Mouse (Mus musculus) NIH3T3 (cell line): ENCODE measurements at regions not wholly inside any gene's neighbourhood (a gene's known extent, or its start where the extent isn't known, plus 50 kb on each side); places are given as distances from the start of the nearest gene placed in this dataset.
A peak's percentile ranks its signal among the peaks of the same experiment; 100 is the strongest.

ENCODE experiments used
- DNase-seq: peaks from one replicate; pipeline ENCODE4 v3.0.0-alpha.2; 2012; ENCODE audit warnings: low read depth

- DNase-seq: peak; percentile 73
Measured at GRCm38 (mm10) chr10:67607297-67608032, 58.7 kb upstream of the Ado start.

GRCm38 (mm10) chr10:67606739-67607138, 58.0 kb upstream of the Ado start:
- DNase-seq: no peak

DNA sequence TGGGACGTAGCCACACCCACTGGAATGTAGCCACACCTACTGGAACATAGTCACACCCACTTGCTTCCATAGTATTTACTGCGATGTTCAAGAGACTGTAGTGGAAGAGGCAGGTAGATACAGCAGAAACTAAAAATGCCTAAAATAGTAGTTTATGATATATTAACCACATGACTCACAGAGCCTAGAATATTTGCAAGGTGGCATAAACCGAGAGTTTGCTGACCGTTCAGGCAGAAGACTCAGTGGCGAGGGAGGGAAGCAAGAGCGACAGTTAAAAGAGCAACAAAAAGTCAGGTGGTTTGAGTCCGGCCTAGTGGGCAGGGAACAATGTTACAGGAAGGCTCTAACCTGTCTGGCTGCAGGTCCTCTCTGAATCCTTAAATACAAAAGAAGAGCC, 50.6 kb upstream of the Ado start:
- no peak for DNase-seq

GRCm38 (mm10) chr10:67598590-67599047, 49.9 kb upstream of the Ado start:
- no peak for DNase-seq
